Mouse (Mus musculus): ENCODE results near the gene Prex1. TPM values are rescaled to one million over a fixed set of nuclear protein-coding genes. Genes with fewer than 3 reads are reported as not detected.

Prex1 gene
- polyA plus RNA-seq, 1 experiment from 2014 or later: 16.9 TPM

DNA sequence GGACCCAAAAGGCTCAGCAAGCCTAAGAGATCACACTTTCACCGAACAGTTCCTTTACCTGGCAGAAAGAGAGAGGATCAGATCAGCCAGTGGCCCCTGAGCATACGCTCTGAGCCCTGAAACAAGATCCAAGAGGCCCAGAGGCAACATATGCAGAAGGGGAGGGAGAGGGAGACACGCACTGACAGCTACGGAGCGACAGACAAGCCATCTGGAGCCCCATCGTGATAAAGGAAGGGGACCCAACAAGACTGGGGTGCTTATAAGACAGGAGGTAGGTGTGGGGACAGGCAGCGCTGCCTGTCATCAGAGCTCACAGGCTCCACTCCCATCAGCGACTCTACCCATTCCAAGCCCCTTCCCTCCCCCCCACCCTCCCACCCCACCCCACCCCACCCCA, 27.8 kb downstream of the Prex1 start:
- H3K27ac ChIP-seq (ENCODE audit: low read depth, low read length): no peak overlapping the region
- H3K9ac ChIP-seq (ENCODE audit: low read depth, low read length): no peak overlapping the region
- no peaks in the 10 kb centered on the region for H3K36me3 ChIP-seq (ENCODE audit: control insufficient read depth, insufficient read depth, low read length)
- H3K9me3 ChIP-seq (ENCODE audit: control insufficient read depth, low read length): no peaks in the 10 kb centered on the region
- no peaks in the 10 kb centered on the region for H3K4me1 ChIP-seq (ENCODE audit: control insufficient read depth, insufficient read depth, low read length)
- no peak for ATAC-seq (ENCODE audit: low FRiP score, low TSS enrichment)
- no peaks in the 10 kb centered on the region for H3K27me3 ChIP-seq (ENCODE audit: control insufficient read depth, insufficient read depth, low read length)
- H3K4me2 ChIP-seq (replicated peaks; ENCODE audit: low read depth, low read length): no peak overlapping the region
- H3K4me3 ChIP-seq (ENCODE audit: low read length): no peak overlapping the region
- WGBS: 47% methylated on average over 7 of the region's 8 CpGs

DNA sequence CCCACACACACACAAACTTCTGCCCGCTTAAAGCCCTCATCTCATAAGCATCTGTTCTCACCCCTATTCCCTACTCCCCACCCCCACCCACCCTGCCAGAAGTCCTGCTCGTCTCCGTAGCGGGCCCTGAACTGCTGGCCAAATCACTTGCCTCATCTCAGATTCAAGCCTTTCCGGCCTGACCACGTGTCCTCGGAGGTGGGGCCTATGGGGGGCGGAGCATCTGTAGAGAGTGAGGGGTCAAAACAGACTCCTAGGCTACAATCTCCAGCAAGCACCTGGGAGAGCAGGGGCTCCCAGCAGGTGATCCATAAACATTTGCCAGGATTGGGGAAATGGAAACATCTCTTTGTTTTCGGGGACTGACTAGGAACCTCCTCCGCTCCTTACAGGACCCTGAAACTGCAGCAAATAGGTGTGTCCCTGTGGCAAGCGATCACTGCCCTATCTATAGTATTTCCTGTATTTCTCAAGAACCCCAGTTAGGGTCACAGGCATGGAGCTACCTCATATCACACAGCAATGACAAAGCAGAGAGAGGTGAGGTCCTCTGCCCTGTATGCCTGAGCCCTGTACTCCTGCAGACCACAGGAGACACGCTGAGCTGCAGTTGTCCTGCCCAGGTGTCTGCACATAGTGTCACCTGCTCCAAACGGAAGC, 29.6 kb downstream of the Prex1 start:
- no peak overlapping the region for H3K4me2 ChIP-seq (replicated peaks; ENCODE audit: low read depth, low read length)
- H3K36me3 ChIP-seq (ENCODE audit: control insufficient read depth, insufficient read depth, low read length): no peaks in the 10 kb centered on the region
- H3K27me3 ChIP-seq (ENCODE audit: control insufficient read depth, insufficient read depth, low read length): no peaks in the 10 kb centered on the region
- H3K4me3 ChIP-seq (ENCODE audit: low read length): no peak overlapping the region
- H3K9ac ChIP-seq (ENCODE audit: low read depth, low read length): no peak overlapping the region
- no peaks in the 10 kb centered on the region for H3K9me3 ChIP-seq (ENCODE audit: control insufficient read depth, low read length)
- no peak overlapping the region for H3K27ac ChIP-seq (ENCODE audit: low read depth, low read length)
- 20% methylated on average over 13 of the region's 13 CpGs for WGBS
- H3K4me1 ChIP-seq (ENCODE audit: control insufficient read depth, insufficient read depth, low read length): peaks cover 3% of the 10 kb centered on the region; the same call in 1 of the 2 replicates
- ATAC-seq (ENCODE audit: low FRiP score, low TSS enrichment): 0 out of 2 replicates have a peak, but pooled peaks have one; percentile 40

DNA sequence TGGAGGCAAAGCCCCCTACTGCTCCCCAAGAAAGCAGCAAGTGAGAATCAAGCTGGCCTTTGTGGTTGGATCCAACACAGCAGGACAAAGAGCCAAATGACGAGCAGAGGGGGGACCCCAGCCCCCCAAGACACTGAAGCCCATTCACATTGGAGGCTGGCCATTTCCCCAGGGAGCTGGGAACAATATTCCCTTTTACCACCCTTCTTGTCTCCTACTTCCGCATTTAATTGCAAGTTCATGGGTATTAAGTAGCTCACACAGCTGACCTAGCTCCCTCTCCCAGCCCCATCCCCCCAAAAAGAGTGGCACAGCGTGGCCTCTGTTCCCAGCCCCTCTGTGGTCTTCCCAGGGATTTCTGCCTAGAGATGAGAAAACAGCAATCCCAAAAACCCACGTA, 30.8 kb downstream of the Prex1 start:
- no peaks in the 10 kb centered on the region for H3K27me3 ChIP-seq (ENCODE audit: control insufficient read depth, insufficient read depth, low read length)
- H3K27ac ChIP-seq (ENCODE audit: low read depth, low read length): no peak overlapping the region
- 56% methylated on average over 4 of the region's 4 CpGs for WGBS
- no peak overlapping the region for H3K4me2 ChIP-seq (replicated peaks; ENCODE audit: low read depth, low read length)
- no peak for ATAC-seq (ENCODE audit: low FRiP score, low TSS enrichment)
- no peaks in the 10 kb centered on the region for H3K9me3 ChIP-seq (ENCODE audit: control insufficient read depth, low read length)
- H3K4me1 ChIP-seq (ENCODE audit: control insufficient read depth, insufficient read depth, low read length): peaks cover 6% of the 10 kb centered on the region; the same call in 1 of the 2 replicates
- no peaks in the 10 kb centered on the region for H3K36me3 ChIP-seq (ENCODE audit: control insufficient read depth, insufficient read depth, low read length)
- no peak overlapping the region for H3K4me3 ChIP-seq (ENCODE audit: low read length)
- 0 out of 2 replicates have a peak overlapping the region, but pooled peaks have one; percentile 4 for H3K9ac ChIP-seq (ENCODE audit: low read depth, low read length)

DNA sequence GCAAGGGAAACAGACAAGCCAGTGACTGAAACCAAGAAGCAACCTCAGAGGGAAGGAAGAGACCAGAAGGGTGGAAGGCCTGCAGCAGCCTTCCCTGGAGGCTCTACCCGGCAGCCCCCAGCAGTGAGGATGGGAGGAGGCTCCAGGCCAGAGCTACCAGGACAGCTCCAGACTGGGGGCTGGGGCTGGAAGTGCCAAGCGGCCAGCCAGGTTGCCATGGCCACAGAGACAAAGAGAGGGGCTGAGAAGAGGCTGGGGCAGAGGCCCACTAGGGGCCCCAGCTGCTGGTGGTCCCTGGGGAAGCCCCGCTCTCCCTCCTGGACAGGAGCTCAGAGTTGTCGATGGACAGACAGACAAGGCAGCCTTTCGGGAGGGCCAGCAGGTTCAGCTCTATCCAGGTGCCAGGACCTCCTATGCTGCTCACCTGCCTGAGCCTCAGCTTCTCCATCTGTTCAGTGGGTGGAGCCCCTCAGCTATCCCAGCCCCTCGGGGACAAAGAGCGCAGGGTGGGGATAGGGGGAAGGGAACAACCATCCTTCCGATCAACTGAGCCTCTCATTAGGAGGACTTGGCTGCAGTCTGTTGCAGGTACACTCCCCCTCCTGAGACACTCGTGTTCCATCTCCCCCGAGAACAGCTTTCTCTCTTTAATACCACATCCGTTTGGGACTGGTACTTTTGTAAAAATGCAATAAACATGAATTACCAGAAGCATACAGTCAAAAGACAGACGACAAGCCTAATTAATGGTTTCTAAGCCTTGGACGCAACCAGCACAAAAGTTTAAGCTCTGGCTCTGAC, 34.5 kb downstream of the Prex1 start:
- ATAC-seq (ENCODE audit: low FRiP score, low TSS enrichment): no peak
- WGBS: 47% methylated on average over 12 of the region's 13 CpGs
- peaks cover 12% of the 10 kb centered on the region; the same call in 1 of the 2 replicates for H3K4me1 ChIP-seq (ENCODE audit: control insufficient read depth, insufficient read depth, low read length)

DNA sequence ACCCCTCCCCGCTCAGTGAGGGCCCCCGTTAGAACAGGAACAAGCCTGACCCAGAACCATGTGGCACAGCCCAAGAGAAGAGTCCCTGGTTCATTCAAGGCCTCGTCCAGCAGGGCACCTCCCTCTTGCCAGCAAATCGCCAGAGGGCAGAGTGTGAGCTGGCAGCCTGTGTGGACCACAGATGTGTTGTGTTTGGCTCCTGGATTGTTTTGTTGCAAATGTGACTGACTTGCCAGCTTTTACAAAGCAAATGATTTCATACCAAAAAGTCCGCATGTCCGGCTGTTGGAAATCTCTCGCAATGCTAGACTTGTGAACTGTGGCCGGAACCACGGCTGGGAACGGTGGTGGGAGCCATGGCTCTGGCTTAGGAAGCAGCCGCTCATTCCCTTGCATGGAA, 36.7 kb downstream of the Prex1 start:
- Histone ChIP-seq H3K4me2 (replicated peaks; ENCODE audit: low read depth, low read length) (no peak overlapping the region), H3K4me1 (ENCODE audit: control insufficient read depth, insufficient read depth, low read length) (peaks cover 14% of the 10 kb centered on the region; the same call in 1 of the 2 replicates), H3K36me3 (ENCODE audit: control insufficient read depth, insufficient read depth, low read length) (no peaks in the 10 kb centered on the region), H3K9ac (ENCODE audit: low read depth, low read length) (no peak overlapping the region), H3K27me3 (ENCODE audit: control insufficient read depth, insufficient read depth, low read length) (no peaks in the 10 kb centered on the region), H3K27ac (ENCODE audit: low read depth, low read length) (no peak overlapping the region), H3K4me3 (ENCODE audit: low read length) (no peak overlapping the region), H3K9me3 (ENCODE audit: control insufficient read depth, low read length) (no peaks in the 10 kb centered on the region)
- no peak for ATAC-seq (ENCODE audit: low FRiP score, low TSS enrichment)
- WGBS: 80% methylated on average over 11 of the region's 11 CpGs

More for the DNA sequence above, 34.5 kb downstream of the Prex1 start:
- no peak overlapping the region for H3K4me3 ChIP-seq (ENCODE audit: low read length)
- H3K4me2 ChIP-seq (replicated peaks; ENCODE audit: low read depth, low read length): no peak overlapping the region
- no peaks in the 10 kb centered on the region for H3K9me3 ChIP-seq (ENCODE audit: control insufficient read depth, low read length)
- no peaks in the 10 kb centered on the region for H3K27me3 ChIP-seq (ENCODE audit: control insufficient read depth, insufficient read depth, low read length)
- H3K27ac ChIP-seq (ENCODE audit: low read depth, low read length): no peak overlapping the region
- no peak overlapping the region for H3K9ac ChIP-seq (ENCODE audit: low read depth, low read length)
- no peaks in the 10 kb centered on the region for H3K36me3 ChIP-seq (ENCODE audit: control insufficient read depth, insufficient read depth, low read length)

DNA sequence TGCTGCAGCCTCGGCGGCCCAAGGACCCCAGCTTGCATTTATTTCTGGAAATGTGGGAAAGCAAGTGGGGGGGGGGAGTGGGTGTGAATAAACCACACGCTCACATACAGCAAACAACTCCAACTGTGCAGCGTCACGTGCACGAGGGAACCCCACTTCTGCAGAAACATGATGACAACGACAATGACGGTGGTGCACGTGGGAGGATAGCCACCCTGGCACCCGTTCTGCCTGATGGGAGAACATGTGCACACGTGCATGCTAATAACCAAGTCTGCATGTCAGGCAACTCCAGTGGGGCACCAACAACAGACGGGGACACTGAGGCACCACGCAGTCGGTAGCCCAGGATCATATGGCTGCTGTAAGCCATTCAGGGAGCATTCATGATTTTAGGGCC, 37.1 kb downstream of the Prex1 start:
- no peak overlapping the region for H3K9ac ChIP-seq (ENCODE audit: low read depth, low read length)
- no peak for ATAC-seq (ENCODE audit: low FRiP score, low TSS enrichment)
- no peak overlapping the region for H3K4me2 ChIP-seq (replicated peaks; ENCODE audit: low read depth, low read length)
- no peaks in the 10 kb centered on the region for H3K27me3 ChIP-seq (ENCODE audit: control insufficient read depth, insufficient read depth, low read length)
- H3K9me3 ChIP-seq (ENCODE audit: control insufficient read depth, low read length): no peaks in the 10 kb centered on the region
- no peak overlapping the region for H3K27ac ChIP-seq (ENCODE audit: low read depth, low read length)
- H3K4me3 ChIP-seq (ENCODE audit: low read length): no peak overlapping the region
- H3K36me3 ChIP-seq (ENCODE audit: control insufficient read depth, insufficient read depth, low read length): no peaks in the 10 kb centered on the region
- H3K4me1 ChIP-seq (ENCODE audit: control insufficient read depth, insufficient read depth, low read length): peaks cover 17% of the 10 kb centered on the region; the same call in 1 of the 2 replicates
- WGBS: 71% methylated on average over 14 of the region's 14 CpGs

DNA sequence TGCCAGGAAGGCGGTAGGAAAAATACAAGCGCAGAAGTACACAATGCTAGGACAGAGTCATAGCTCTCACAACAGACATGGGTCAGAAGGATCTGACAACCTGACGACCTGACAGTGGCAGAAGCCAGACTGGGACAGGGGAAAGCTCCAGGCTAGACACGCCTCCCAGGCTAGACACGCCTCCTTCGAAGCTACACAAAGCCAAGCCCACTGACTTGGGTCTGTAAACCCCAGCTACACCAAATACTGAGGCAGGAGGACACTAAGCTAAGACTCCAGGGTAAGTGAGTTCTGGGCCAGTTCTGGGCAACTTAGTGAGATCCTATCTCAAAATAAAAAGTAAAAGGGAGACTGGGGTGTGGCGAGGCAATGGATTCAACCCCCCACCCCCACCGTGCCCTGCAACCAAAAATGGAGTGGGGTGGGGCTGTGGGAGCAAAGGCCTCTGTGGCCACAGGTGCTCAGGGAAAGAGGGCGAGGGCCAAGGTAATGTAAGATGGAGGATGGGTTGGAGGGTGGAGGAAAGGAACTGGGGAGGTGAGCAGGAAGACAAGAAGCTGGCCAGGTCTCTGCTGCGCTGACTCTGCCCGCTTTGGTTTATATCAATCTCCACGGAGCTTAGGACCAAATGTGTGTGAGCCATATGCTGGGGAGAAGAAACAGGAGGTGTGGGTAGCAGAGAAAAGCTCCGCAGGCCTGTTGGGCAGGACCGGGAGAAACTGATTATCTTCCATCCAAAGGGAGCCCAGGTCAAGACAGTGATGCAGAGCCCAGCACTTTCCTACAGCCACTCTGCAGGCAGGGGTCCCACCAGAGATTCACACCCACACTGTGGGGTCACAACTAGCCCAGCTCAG, 37.8 kb downstream of the Prex1 start:
- Histone ChIP-seq H3K27me3 (ENCODE audit: control insufficient read depth, insufficient read depth, low read length) (no peaks in the 10 kb centered on the region), H3K4me3 (ENCODE audit: low read length) (no peak overlapping the region), H3K36me3 (ENCODE audit: control insufficient read depth, insufficient read depth, low read length) (no peaks in the 10 kb centered on the region), H3K9me3 (ENCODE audit: control insufficient read depth, low read length) (no peaks in the 10 kb centered on the region), H3K9ac (ENCODE audit: low read depth, low read length) (no peak overlapping the region), H3K27ac (ENCODE audit: low read depth, low read length) (no peak overlapping the region), H3K4me1 (ENCODE audit: control insufficient read depth, insufficient read depth, low read length) (peaks cover 23% of the 10 kb centered on the region), H3K4me2 (replicated peaks; ENCODE audit: low read depth, low read length) (no peak overlapping the region)
- ATAC-seq (ENCODE audit: low FRiP score, low TSS enrichment): no peak
- 52% methylated on average over 14 of the region's 14 CpGs for WGBS

DNA sequence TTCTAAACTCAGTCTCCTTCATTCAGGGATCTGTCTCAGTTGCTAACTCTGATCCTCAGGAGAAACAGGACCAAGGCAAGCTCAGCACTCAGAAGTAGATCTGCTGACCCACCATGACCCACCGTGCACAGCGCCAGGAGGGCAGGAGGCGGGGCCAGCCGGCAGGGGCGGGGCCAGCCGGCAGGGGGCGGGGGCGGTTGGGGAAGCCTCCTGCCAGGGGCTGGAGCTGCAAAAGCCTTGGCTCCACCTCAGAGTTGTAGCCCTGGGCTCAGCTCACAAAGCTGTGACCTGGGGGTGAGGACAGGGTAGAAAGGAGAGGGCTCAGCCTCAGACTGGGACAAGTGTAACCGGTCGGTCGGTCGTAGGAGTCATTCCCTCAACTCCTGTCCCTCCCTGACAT, 38.9 kb downstream of the Prex1 start:
- WGBS: 3% methylated on average over 10 of the region's 12 CpGs
- peaks cover 24% of the 10 kb centered on the region for H3K4me1 ChIP-seq (ENCODE audit: control insufficient read depth, insufficient read depth, low read length)
- H3K9ac ChIP-seq (ENCODE audit: low read depth, low read length): no peak overlapping the region
- no peaks in the 10 kb centered on the region for H3K36me3 ChIP-seq (ENCODE audit: control insufficient read depth, insufficient read depth, low read length)
- no peak overlapping the region for H3K4me3 ChIP-seq (ENCODE audit: low read length)
- no peaks in the 10 kb centered on the region for H3K27me3 ChIP-seq (ENCODE audit: control insufficient read depth, insufficient read depth, low read length)
- no peak overlapping the region for H3K4me2 ChIP-seq (replicated peaks; ENCODE audit: low read depth, low read length)
- no peak overlapping the region for H3K27ac ChIP-seq (ENCODE audit: low read depth, low read length)
- ATAC-seq (ENCODE audit: low FRiP score, low TSS enrichment): peak; percentile 44; the same call in 1 of the 2 replicates
- no peaks in the 10 kb centered on the region for H3K9me3 ChIP-seq (ENCODE audit: control insufficient read depth, low read length)

Data from kidney, embryonic 14.5 days (tissue).